Mouse (Mus musculus) liver, embryonic 15.5 days (tissue): ENCODE measurements around the gene Fam160a1. TPM values are rescaled to one million over a fixed set of nuclear protein-coding genes. Genes with fewer than 3 reads are reported as not detected.

Experiments used
- ATAC-seq: fragments of 200-750 bp; cut with Nextera tagmentation; 2 replicates; pipeline ENCODE4 v1.8.0; 2017; ENCODE audit warnings: moderate number of reproducible peaks, mild to moderate bottlenecking, moderate library complexity; ENCODE audit not compliant: insufficient read depth
- H3K27ac ChIP-seq: fragments of 300-500 bp; sonication (generic); replicated peaks from 2 replicates; pipeline ENCODE4 v1.5.1; 2015; ENCODE audit warnings: mild to moderate bottlenecking, inconsistent platforms
- H3K27me3 ChIP-seq: fragments of 300-500 bp; sonication (generic); 2 replicates; pipeline ENCODE4 v1.6.1; 2015; ENCODE audit warnings: mild to moderate bottlenecking, inconsistent platforms
- H3K36me3 ChIP-seq: fragments of 300-500 bp; sonication (generic); replicated peaks from 2 replicates; pipeline ENCODE4 v1.6.1; 2015; ENCODE audit warnings: moderate library complexity, mild to moderate bottlenecking, inconsistent platforms
- H3K4me1 ChIP-seq: fragments of 300-500 bp; sonication (generic); replicated peaks from 2 replicates; pipeline ENCODE4 v1.6.1; 2015; ENCODE audit warnings: inconsistent platforms
- H3K4me2 ChIP-seq: fragments of 300-500 bp; sonication (generic); 2 replicates; pipeline ENCODE4 v1.6.1; 2015; ENCODE audit warnings: moderate library complexity, mild to moderate bottlenecking, inconsistent platforms
- H3K4me3 ChIP-seq: fragments of 300-500 bp; sonication (generic); replicated peaks from 2 replicates; pipeline ENCODE4 v1.5.1; 2015; ENCODE audit warnings: mild to moderate bottlenecking, inconsistent platforms
- H3K9ac ChIP-seq: fragments of 300-500 bp; sonication (generic); 2 replicates; pipeline ENCODE4 v1.6.1; 2015; ENCODE audit warnings: moderate library complexity, mild to moderate bottlenecking, inconsistent platforms
- H3K9me3 ChIP-seq: fragments of 300-500 bp; sonication (generic); replicated peaks from 2 replicates; pipeline ENCODE4 v1.6.1; 2016; ENCODE audit warnings: inconsistent platforms
- WGBS: fragments of 180-500 bp; shearing (Covaris S2); methylation state at CpG from one replicate; pipeline ENCODE4 v1.1.7; 2015; ENCODE audit warnings: mixed read lengths; ENCODE audit not compliant: insufficient replicate concordance; 5-methylcytosine and 5-hydroxymethylcytosine counted together
- polyA plus RNA-seq: library from polyadenylated mRNA; unstranded; fragments of >200 nt; fragmentation: Nextera tagmentation; extraction: Ambion mirVana; gene quantifications from 2 replicates; pipeline ENCODE4 v1.2.1, GENCODE M21; 2015

The Fam160a1 gene
- polyA plus RNA-seq, 1 experiment from 2014 or later, result 0.30 TPM

DNA sequence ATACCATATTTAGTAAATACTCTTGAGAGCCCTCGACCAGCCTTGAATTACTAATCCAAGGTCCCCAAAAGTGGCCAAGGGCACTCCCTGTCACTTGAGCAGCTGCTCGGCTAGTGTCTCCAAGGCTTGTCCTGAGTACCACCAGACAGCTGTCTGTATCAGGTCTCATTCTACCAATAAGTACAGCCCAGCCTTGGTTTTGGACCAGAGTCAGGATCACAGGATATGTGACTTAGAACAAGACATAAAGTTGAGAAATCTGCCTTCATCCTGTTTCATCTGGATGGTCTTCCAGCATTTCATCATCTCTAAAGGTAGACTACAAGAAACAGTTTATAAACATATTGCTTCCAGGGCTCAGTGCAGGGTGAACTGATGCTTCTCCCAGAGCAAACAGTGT, 183.4 kb downstream of the Fam160a1 start:
- no peak for ATAC-seq
- Histone ChIP-seq H3K27me3 (no peaks in the 10 kb centered on the region), H3K9me3 (no peaks in the 10 kb centered on the region), H3K4me3 (no peak overlapping the region), H3K4me2 (no peak overlapping the region), H3K4me1 (no peaks in the 10 kb centered on the region), H3K36me3 (no peaks in the 10 kb centered on the region), H3K27ac (no peak overlapping the region), H3K9ac (no peak overlapping the region)
- WGBS, result 65% methylated on average over 2 of the region's 2 CpGs

DNA sequence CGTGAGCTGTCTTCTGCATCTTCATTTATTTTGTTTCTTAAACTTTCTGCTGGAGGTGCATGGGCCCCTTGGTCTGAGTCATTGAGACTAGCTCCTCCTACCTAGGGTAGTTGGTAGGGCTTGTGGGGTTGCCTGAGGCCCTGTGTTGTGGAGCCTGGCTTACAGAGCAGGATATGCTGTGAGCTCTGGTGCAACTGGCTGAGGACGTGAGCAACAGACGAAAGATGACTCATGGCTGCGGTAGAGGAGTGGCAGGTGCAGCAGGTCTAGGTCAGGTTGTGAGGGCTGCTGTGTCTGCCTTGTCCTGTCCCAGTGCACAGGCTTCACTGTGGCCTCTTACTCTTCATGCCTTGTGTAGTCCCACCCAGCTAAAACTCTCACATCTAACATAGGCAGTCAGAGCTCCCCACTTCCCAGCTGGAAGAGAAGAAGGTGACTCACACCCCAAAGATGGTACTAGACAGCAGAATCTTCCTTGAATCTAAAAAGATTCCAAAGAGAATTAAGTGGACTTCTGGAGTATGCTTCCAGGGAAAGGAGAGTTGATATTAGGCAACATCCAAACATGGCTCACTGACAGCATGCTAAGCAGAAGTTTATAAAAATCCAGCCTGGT, 187.1 kb downstream of the Fam160a1 start:
- Histone ChIP-seq H3K27me3 (no peaks in the 10 kb centered on the region), H3K27ac (no peak overlapping the region), H3K9me3 (no peaks in the 10 kb centered on the region), H3K4me2 (no peak overlapping the region), H3K9ac (no peak overlapping the region), H3K4me1 (no peaks in the 10 kb centered on the region), H3K36me3 (no peaks in the 10 kb centered on the region), H3K4me3 (no peak overlapping the region)
- ATAC-seq, result no peak
- 80% methylated on average over 4 of the region's 4 CpGs for WGBS

DNA sequence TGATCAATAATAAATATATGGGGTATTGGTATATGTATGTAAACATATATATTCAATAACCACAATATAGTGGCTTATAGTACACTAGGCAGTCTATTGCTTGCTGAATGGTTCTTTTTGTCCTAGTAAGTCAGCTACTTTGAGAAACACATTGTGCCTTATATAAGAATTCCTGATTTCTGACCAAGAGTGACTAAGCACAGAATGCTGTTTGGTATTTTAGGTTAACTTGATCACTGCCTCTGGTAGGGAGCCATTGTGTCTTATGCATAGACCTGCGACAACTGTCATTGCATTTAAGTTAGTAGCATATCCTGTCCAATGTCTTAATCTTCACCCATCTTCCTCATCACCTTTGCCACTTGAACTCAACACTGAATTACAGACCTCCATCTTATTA, 197.3 kb downstream of the Fam160a1 start:
- WGBS, result 92% methylated on average over 1 of the region's 1 CpGs
- Histone ChIP-seq H3K9me3 (no peaks in the 10 kb centered on the region), H3K27ac (no peak overlapping the region), H3K4me3 (no peak overlapping the region), H3K4me1 (no peaks in the 10 kb centered on the region), H3K9ac (no peak overlapping the region), H3K4me2 (no peak overlapping the region), H3K36me3 (peaks cover 17% of the 10 kb centered on the region; the same call in 1 of the 2 replicates), H3K27me3 (no peaks in the 10 kb centered on the region)
- ATAC-seq, result no peak

DNA sequence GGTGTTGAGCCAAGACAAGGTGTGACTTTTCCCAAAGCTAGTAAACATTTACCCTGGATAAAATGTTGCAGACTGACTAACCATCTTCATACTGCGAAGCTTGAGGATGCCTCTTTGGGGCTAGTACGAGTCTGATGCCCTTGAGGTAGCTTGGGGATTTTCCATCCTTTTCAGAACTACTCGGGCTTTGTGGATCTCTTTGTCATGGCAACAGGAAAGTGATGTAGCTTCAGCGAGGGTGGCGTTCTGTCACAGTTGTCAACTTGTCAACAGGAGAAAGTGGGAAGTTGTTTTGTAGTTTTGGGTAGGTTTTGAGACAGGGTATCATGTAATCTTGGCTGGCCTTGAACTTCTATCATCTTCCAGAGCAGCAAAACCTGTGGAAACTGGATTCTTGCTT, 197.7 kb downstream of the Fam160a1 start:
- 68% methylated on average over 5 of the region's 5 CpGs for WGBS
- Histone ChIP-seq H3K4me2 (no peak overlapping the region), H3K4me1 (no peaks in the 10 kb centered on the region), H3K27me3 (no peaks in the 10 kb centered on the region), H3K27ac (no peak overlapping the region), H3K9me3 (no peaks in the 10 kb centered on the region), H3K36me3 (peaks cover 17% of the 10 kb centered on the region; the same call in 1 of the 2 replicates), H3K4me3 (no peak overlapping the region), H3K9ac (no peak overlapping the region)
- ATAC-seq, result no peak

DNA sequence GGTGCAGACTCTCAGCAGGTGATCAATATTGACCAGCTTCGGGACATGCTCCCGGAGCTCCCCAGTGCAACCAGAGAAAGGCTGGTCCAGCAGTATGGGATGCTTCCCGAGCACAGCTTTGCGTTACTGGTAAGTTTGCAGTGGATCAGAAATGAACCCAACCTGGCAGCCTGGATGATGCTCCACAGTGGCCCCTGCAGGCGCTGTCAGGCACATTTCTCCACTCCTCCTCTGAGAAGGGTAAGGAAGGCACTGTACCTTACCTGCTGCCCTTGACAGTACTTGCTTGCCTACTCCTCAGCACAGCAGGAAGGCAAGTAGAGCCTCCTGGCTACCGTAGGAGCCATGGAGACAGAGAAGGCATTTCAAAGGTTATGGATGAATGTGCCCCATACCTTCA, 198.2 kb downstream of the Fam160a1 start:
- 80% methylated on average over 6 of the region's 6 CpGs for WGBS
- H3K27me3 ChIP-seq, result no peaks in the 10 kb centered on the region
- no peaks in the 10 kb centered on the region for H3K9me3 ChIP-seq
- no peaks in the 10 kb centered on the region for H3K4me1 ChIP-seq
- ATAC-seq, result no peak
- H3K9ac ChIP-seq, result no peak overlapping the region
- H3K4me2 ChIP-seq, result no peak overlapping the region
- H3K27ac ChIP-seq, result no peak overlapping the region
- H3K4me3 ChIP-seq, result no peak overlapping the region
- H3K36me3 ChIP-seq, result peaks cover 17% of the 10 kb centered on the region; the same call in 1 of the 2 replicates

DNA sequence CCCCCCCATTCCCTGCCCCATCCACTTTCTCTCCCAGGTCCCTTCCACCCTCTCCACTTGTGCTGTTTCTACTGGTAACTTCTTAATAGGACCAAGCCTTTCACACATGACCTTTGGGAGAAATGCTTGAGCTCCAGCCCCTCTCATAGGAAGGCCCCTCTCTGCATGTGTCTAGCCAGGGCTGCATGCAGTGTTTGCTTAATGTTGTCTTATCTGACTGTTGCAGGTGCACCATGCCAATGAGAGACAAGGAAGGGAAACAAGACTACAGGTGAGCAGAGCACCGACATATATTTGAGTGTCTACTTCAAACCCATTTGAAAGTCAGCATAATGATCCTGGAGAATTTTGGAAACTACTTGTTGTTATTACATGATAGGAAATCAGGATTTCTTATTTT, 200.7 kb downstream of the Fam160a1 start:
- Histone ChIP-seq H3K36me3 (peaks cover 12% of the 10 kb centered on the region; the same call in 1 of the 2 replicates), H3K27me3 (no peaks in the 10 kb centered on the region), H3K9me3 (no peaks in the 10 kb centered on the region), H3K4me3 (no peak overlapping the region), H3K9ac (no peak overlapping the region), H3K27ac (no peak overlapping the region), H3K4me2 (no peak overlapping the region), H3K4me1 (no peaks in the 10 kb centered on the region)
- ATAC-seq, result no peak
- 40% methylated on average over 1 of the region's 1 CpGs for WGBS

Other genes starting within 250 kb of the Fam160a1 start
- 13.9 and 17.1 TPM in 2 replicates for gene Gatb, start 243.2 kb downstream of the Fam160a1 start, polyA plus RNA-seq
- gene Glt28d2, start 70.2 kb upstream of the Fam160a1 start, polyA plus RNA-seq, result 0.15 and 0.28 TPM in 2 replicates
- 0.24 and 0.79 TPM in 2 replicates for gene Gm37240, start 70.2 kb upstream of the Fam160a1 start, polyA plus RNA-seq
- gene Sh3d19, start 153.8 kb upstream of the Fam160a1 start, polyA plus RNA-seq, result 7.0 and 10.7 TPM in 2 replicates
- gene Prss48, start 185.2 kb upstream of the Fam160a1 start, polyA plus RNA-seq, result not detected in 2 replicates